Mouse (Mus musculus) E14TG2a.4 (cell line): ENCODE results near the gene Nr1h4.

Experiments used
- CTCF ChIP-seq: conservative IDR thresholded peaks from 2 replicates; pipeline ENCODE4 v1.5.1; 2014; ENCODE audit warnings: low read length
- NANOG ChIP-seq: IDR thresholded peaks from 2 replicates; pipeline ENCODE4 v1.6.1; 2014; ENCODE audit warnings: borderline replicate concordance, low read length, mixed read lengths
- POU5F1 ChIP-seq: IDR thresholded peaks from 2 replicates; pipeline ENCODE4 v1.6.1; 2014; ENCODE audit warnings: low read length, borderline replicate concordance

- TF ChIP-seq CTCF, result no peak
- TF ChIP-seq NANOG, result no peak
- no peak for TF ChIP-seq POU5F1
Measured at GRCm38 (mm10) chr10:89508567-89508966, 24.8 kb downstream of the Nr1h4 start.
